Mouse (Mus musculus) liver (tissue): ENCODE measurements around the gene Olfr221.
"Not testable (repeated sequence)": the region's sequence is repeated elsewhere in the genome, so short reads cannot be mapped to it uniquely, and the experiment has no call there.

Source experiments
- DNase-seq: peaks from one replicate; pipeline ENCODE4 v3.0.0-alpha.2; 2020; ENCODE audit warnings: mixed read lengths

Olfr221 gene

GRCm38 (mm10) chr14:52042359-52042758 lies at the start of gene Olfr221:
Gene Olfr221 (minus strand): TSS chr14:52042459.
- not testable (repeated sequence) for DNase-seq

- no peak for DNase-seq
Measured at GRCm38 (mm10) chr14:52083083-52083482, 40.8 kb upstream of the Olfr221 start.

DNA sequence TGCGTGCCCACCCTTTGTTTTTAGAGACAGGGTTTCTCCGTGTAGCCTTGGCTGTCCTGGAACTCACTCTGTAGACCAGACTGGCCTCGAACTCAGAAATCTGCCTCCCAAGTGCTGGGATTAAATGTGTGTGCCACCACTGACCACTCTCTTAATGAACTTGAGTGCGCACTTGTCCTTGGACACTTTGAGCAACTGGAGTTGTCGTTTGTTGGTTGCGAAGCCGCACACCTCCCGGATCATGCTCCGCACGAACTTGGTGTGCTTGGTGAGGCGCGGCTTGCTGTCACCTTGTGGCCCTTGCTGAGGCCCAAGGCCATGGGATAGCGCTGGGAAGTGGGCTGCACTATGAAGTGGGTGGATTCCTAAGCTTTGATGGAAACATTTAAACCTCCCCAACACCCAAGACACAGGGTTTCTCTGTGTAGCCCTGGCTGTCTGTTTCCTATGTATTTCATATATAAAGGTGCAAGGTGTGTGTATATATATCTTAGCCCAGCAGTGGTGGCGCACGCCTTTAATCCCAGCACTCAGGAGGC lies 29.4 kb upstream of the Olfr221 start:
- peak; percentile 12 for DNase-seq

GRCm38 (mm10) chr14:52066135-52066534 lies 23.9 kb upstream of the Olfr221 start:
- DNase-seq: no peak

DNA sequence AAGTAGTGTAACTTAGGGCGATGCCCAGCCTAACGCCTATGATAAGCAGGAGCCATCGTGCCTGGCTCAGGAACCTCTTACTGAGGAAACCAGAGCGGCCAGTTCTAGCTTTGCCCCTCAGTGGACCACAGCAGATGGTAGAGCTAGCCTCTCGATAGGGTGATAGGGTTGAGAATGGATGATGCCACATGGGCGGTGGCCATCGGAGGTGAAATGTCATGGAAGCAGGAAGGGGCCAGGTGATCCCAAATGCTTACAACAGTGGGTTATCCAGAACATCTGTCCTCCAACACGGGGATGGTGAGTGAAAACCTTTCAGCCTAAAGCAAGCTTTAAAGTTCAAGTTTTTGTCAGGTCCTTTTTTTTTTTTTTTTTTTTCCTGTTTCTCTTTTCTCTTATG lies 19.5 kb upstream of the Olfr221 start:
- no peak for DNase-seq

GRCm38 (mm10) chr14:52060800-52061199 lies 18.5 kb upstream of the Olfr221 start:
- no peak for DNase-seq

DNA sequence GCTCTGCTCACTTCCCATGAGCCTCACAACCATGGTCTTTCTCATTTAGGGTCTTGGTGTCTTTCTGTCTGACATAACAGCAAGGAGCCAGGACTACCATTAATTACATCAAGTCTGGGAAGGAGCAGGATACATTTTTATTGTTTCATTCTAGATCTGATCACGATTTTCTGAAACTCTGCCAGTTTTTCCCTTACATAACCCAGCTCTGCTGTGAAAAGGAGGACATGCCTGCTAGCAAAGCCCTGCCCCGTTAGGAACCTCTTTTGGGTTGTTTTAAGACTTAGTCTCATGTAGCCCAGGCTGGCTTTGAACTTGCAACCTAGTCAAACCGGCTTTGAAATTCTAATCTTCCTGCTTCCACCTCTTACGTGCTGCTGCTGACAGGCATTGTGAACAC lies 17.7 kb upstream of the Olfr221 start:
- no peak for DNase-seq

- DNase-seq: not testable (repeated sequence)
Measured at GRCm38 (mm10) chr14:52052720-52053119, 10.5 kb upstream of the Olfr221 start.

DNA sequence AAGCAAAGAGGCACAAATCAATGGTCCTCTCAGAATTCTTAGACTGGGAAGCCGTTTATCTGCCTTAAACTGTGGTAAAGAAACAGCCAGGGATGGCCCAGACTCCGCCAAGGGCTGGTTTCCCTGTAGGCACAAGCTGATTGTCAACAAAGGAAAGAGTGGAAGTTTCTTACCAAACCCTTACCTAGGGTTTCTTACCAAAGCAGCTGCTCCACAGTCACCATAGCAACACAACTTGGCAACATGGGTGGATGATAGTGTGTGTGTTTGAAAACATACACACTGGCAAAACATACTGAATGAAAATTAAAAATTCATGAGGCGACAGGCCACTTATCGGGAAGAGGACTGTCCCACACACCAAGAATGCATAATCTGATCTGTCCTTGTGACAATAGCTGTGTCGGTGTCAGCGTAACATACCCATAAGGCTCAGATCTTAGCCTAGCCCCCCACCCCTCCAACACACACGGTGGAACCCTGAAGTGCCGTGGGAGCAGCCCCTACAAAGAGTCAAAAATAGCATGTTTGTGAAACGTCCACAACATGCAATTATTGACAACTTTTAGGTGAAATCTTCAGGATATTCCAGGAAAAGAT lies 3.8 kb upstream of the Olfr221 start:
- no peak for DNase-seq

- peak; percentile 42 for DNase-seq
Measured at GRCm38 (mm10) chr14:52044901-52045678, 2.8 kb upstream of the Olfr221 start.

- DNase-seq: no peak
Measured at GRCm38 (mm10) chr14:52043446-52043845, 1.2 kb upstream of the Olfr221 start.

- no peak for DNase-seq
Measured at GRCm38 (mm10) chr14:52039332-52039731, 2.9 kb downstream of the Olfr221 start.

DNA sequence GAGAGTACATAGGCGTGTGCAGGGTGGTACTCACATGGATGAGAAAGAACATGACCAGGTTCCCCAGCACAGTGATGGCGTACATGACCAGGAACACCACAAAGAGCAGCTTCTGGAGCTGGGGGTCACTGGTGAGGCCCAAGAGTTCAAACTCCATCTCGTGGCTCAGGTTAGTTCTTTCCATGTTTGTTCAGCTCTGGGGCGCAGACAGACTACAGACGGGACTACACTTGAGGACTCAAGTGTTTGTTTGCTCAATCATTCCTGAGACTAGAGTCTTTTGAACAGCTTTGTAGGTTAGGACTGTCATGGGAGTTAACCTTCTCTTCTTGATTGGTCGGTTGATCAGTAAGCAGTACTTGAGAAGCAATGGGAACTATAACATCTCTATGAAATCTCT lies 6.3 kb downstream of the Olfr221 start:
- no peak for DNase-seq

DNA sequence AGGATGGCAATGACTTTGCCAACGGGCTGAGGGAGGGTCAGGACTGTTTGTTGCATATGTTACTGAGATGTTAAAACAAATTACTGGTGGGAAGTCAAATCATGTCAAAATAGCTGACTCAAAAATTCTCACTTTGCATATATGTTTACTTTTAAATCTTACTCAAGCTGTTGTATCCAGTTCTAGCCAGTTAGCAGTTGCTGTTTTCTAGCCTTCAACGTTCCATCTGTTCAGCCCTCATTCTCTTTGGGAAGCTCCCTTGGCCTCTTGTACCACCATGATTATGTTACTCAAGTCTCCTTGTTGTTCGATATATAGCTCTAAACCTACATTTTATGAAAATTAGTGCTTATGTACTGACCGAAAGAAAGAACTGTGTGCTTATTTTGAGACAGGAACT lies 15.9 kb downstream of the Olfr221 start:
- DNase-seq: no peak

DNA sequence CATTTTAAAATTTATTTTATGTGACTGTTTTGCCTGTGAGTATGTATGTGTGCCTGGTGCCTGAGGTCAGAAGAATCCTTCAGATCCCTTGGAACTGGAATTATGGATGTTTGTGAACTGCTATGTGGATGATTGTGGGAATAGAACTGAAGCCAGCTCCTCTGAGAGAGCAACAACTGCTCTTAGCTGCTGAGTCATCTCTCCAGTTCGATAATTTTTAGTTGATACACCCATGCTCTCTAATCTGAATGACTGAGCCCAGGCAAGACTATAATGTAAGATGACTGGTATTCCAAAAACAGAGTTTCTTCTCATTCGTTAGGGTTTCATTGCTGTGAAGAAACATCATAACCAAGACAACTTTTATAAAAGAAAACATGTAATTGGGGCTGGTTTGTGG lies 18.1 kb downstream of the Olfr221 start:
- no peak for DNase-seq

GRCm38 (mm10) chr14:52022709-52023459 lies 19.4 kb downstream of the Olfr221 start:
- DNase-seq: peak; percentile 91

DNA sequence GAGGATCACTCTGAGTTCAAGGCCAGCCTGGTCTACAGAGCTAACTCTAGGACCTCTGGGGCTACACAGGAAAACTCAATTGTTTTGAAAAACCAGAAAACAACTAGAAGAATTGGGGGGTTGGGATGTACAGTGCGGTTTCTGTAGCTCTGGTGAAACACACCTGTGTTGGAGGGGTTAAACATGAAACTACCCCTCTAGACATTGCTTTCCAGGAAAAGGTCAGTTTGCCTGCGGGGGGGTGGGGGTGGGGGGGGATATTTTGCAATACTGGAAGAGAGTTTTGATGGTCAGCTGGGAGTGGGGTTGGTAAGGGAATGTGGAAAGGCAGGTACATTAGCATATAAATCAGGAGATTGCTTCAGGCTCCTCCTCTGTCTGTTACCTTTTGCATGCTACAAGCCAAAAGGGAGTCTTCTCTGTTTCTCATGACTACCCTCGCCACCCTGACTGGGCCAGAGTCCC lies 20.0 kb downstream of the Olfr221 start:
- no peak for DNase-seq

DNA sequence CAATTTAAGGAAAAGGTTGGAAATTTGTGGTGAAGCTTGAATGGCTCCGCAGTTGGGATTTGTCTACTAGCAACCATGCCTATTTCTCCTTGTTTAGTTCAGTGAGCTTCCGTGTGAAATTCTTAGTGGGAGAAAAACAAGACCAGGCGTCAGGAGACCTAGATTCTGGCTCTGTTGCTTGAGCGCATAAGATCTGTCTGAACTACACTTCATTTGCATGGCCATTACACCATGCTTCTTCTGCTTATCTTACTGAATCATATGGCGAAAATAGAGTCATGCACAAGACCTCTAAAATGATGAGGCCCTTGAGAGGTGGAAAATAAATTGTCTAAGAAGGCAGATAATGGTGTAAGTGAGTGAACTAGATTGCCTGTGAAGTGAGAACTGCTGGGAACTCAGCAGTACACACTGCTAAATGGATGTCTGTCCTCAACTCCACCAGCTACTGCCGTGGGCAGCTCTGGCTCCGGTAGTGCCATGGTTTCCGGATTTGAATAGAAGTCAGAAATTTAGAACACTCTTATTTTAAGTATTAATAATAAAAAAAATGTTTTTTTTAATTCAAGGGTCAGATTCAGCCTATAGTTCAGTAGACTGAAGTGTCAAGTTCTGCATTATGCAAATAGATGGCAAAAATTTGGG lies 20.6 kb downstream of the Olfr221 start:
- no peak for DNase-seq

DNA sequence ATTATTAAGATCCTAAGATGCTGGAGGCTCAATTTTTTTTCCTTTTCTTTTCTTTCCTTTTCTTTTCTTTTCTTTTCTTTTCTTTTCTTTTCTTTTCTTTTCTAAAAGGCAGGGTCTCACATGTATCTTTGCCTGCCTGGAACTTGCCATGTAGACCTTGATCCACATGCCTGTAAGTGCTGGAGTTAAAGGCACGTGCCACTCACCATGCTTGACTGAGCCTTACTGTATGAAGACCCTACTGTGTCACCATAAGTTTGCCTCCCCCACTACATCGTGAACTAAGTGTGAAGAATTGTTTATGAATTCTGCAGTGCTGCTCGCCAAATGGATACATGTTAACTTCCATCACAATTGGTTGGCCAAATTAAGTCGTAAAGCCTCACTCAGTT lies 21.1 kb downstream of the Olfr221 start:
- DNase-seq: no peak

DNA sequence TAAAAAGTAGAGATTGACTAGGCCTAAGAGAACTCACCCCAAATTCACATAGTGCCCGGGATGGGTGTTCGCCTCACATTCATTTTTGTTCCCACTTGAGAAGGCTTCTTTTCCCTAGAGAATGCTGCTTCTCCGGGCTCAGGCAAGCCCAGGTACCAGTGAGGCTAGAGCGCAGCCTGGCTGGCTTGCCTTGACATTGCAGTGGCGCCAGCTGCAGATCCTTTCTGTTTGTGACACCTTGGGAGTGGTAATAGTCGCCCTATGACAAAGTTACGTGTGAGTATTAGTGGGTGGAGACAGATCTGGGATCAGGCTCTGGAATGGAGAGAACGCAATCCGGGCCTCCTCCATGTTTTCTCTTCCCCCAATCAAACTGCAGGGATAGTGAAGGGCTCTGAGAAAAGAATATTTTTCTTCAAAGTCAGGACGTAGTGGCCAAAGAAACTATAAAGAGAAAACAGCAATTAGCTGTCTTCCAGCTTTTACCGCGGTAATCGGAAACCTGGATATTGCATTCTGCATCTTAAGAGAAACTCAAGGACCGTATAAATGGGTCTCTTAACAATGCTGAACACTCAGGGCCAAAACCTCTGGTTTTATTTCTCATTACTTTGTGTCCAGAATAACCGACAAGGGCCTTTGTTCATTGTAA lies 21.6 kb downstream of the Olfr221 start, which contains the start of gene Zfp219:
Gene Zfp219, minus strand, starts transcription at position 248 of the 652 bp plus-strand sequence.
- peak; percentile 89 for DNase-seq

- peak; percentile 97 for DNase-seq
Measured at GRCm38 (mm10) chr14:52019590-52020340, 22.5 kb downstream of the Olfr221 start.
